10 mouse cellular contexts compared by ENCODE assay signal in the genomic region with DNA sequence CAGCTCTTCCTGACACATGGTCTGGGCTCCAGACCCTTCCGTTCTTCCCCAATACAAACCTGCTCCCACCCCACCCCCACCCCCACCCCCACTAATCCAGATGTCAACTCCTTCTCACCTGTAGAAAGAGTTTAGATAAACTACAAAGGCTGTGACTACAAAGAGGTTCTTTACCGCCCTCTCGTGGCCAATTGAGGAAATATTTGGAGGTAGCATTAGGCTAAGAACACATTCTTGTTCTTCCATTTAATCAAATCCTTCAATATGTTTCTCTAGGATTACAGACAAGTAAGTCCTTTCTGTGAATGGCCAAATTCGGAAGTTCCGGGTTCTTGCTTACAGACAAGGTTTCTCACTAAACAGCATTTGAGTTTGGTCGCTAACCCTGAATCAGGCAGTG. TPM values are rescaled to one million over a fixed set of nuclear protein-coding genes. Genes with fewer than 3 reads are reported as not detected.
DNase-seq lines count a peak whose midpoint lies in the region; ATAC-seq lines count a peak whose summit lies in the region.
"Had no signal": no experiment of that assay in that cellular context is flagged by ENCODE, and none has a peak within 500 bp of the region (broad histone marks: within the 10 kb centered on the region; RNA-seq: fewer than 3 reads in every experiment).

No protein-coding gene starts in this region.

- peak; percentile 29 for DNase-seq in hindbrain, embryonic 10.5 days (ENCODE audit: low spot score)
- DNase-seq in MEL-GATA-1-ER (ENCODE audit: extremely low read depth, low read depth), result peak; percentile 10
- peak; percentile 27 for DNase-seq in cerebellum, adult 8-10 months
- DNase-seq in hindbrain, embryonic 14.5 days (ENCODE audit: low spot score), result peak; percentile 81
- peak; percentile 53 to 81 for DNase-seq in left cerebral cortex, postnatal 14 days (ENCODE audit: low spot score in 2 of 2)
- DNase-seq in retina, embryonic 14.5 days (ENCODE audit: low spot score), result peak; percentile 79

- H3K36me3 ChIP-seq in hindbrain, embryonic 10.5 days, result no peaks in the 10 kb centered on the region
- no peaks in the 10 kb centered on the region for H3K36me3 ChIP-seq in hindbrain, embryonic 12.5 days
- no peaks in the 10 kb centered on the region for H3K36me3 ChIP-seq in hindbrain, embryonic 14.5 days (replicated peaks; ENCODE audit: control insufficient read depth, insufficient read depth)

- no peaks in the 10 kb centered on the region for H3K4me1 ChIP-seq in hindbrain, embryonic 10.5 days (replicated peaks)
- no peaks in the 10 kb centered on the region for H3K4me1 ChIP-seq in hindbrain, embryonic 12.5 days
- no peaks in the 10 kb centered on the region for H3K4me1 ChIP-seq in hindbrain, embryonic 14.5 days (replicated peaks; ENCODE audit: control insufficient read depth, insufficient read depth, low read length)

- H3K9me3 ChIP-seq in hindbrain, embryonic 10.5 days, result no peaks in the 10 kb centered on the region
- H3K9me3 ChIP-seq in hindbrain, embryonic 12.5 days (replicated peaks), result no peaks in the 10 kb centered on the region
- no peaks in the 10 kb centered on the region for H3K9me3 ChIP-seq in hindbrain, embryonic 14.5 days (ENCODE audit: control insufficient read depth, low read length)

- no peak for ATAC-seq in hindbrain, embryonic 12.5 days (ENCODE audit: low FRiP score)
- ATAC-seq in hindbrain, embryonic 14.5 days (ENCODE audit: low FRiP score), result no peak
- ATAC-seq in megakaryocyte, adult 5-6 weeks (ENCODE audit: poor library complexity, severe bottlenecking), result no peak

- no peak overlapping the region for H3K27ac ChIP-seq in hindbrain, embryonic 10.5 days
- H3K27ac ChIP-seq in hindbrain, embryonic 12.5 days, result no peak overlapping the region
- no peak overlapping the region for H3K27ac ChIP-seq in hindbrain, embryonic 14.5 days

- WGBS in hindbrain, embryonic 10.5 days, result 41% methylated on average over 6 of the region's 6 CpGs
- 43% methylated on average over 6 of the region's 6 CpGs for WGBS in hindbrain, embryonic 12.5 days
- WGBS in hindbrain, embryonic 14.5 days, result 43% methylated on average over 6 of the region's 6 CpGs

- H3K27me3 ChIP-seq in hindbrain, embryonic 10.5 days (ENCODE audit: insufficient read depth, poor library complexity, severe bottlenecking), result 0 out of 2 replicates have a peak, but pooled peaks cover 3% of the 10 kb centered on the region
- no peaks in the 10 kb centered on the region for H3K27me3 ChIP-seq in hindbrain, embryonic 12.5 days
- H3K27me3 ChIP-seq in hindbrain, embryonic 14.5 days (ENCODE audit: control insufficient read depth, insufficient read depth, low read length), result no peaks in the 10 kb centered on the region

- H3K4me2 ChIP-seq in hindbrain, embryonic 12.5 days (replicated peaks), result no peak overlapping the region
- H3K4me2 ChIP-seq in hindbrain, embryonic 14.5 days (replicated peaks), result no peak overlapping the region

- H3K9ac ChIP-seq in hindbrain, embryonic 12.5 days, result no peak overlapping the region
- H3K9ac ChIP-seq in hindbrain, embryonic 14.5 days, result no peak overlapping the region

- intact Hi-C loops in left cerebral cortex, postnatal 14 days (cut with DNase I), result no loop called here

- H3K4me3 ChIP-seq in hindbrain, embryonic 10.5 days, result no peak overlapping the region
- no peak overlapping the region for H3K4me3 ChIP-seq in hindbrain, embryonic 12.5 days
- no peak overlapping the region for H3K4me3 ChIP-seq in hindbrain, embryonic 14.5 days (replicated peaks; ENCODE audit: low read length)

RNA-seq across cellular contexts. Expression of gene Cxcl13, which starts 14.1 kb away (rescaled TPM):
- polyA plus RNA-seq in hindbrain, embryonic 10.5 days (2016; fragmentation: Nextera tagmentation; extraction: Ambion mirVana), result 0.26 and 0.42 TPM in 2 replicates
- 0.25 and 0.34 TPM in 2 replicates for polyA plus RNA-seq in hindbrain, embryonic 12.5 days (2016; fragmentation: Nextera tagmentation; extraction: Ambion mirVana)
- polyA plus RNA-seq in hindbrain, embryonic 14.5 days (2014; fragmentation: Nextera tagmentation; extraction: Ambion mirVana), result 0.23 TPM in 1 of 2 replicates, not detected in the other
- total RNA-seq in left cerebral cortex, postnatal 14 days (2021), result not detected
- total RNA-seq in megakaryocyte, adult 5-6 weeks (2015), result not detected in 2 replicates
- total RNA-seq in megakaryocyte, adult 5-6 weeks (2017), result not detected in 2 replicates
- total RNA-seq: layer of hippocampus, postnatal 25 days; neutrophil, adult 5-6 weeks had no signal

Comparison
In these comparisons a context has a peak if more than half of its experiments do, and no peak if none do; other contexts are left out.
1. DNase-seq: peak in every context shown above with its lines; median percentile 81 in hindbrain, embryonic 14.5 days; 79 in retina, embryonic 14.5 days; 67 in left cerebral cortex, postnatal 14 days; 29 in hindbrain, embryonic 10.5 days; 27 in cerebellum, adult 8-10 months; 10 in MEL-GATA-1-ER.